Mouse (Mus musculus) midbrain, postnatal 0 days (tissue): ENCODE measurements at regions not wholly inside any gene's neighbourhood (a gene's known extent, or its start where the extent isn't known, plus 50 kb on each side); places are given as distances from the start of the nearest gene placed in this dataset.

Experiments used
- ATAC-seq: fragments of 200-750 bp; cut with Nextera tagmentation; 2 replicates; pipeline ENCODE4 v1.8.0; 2017; ENCODE audit warnings: moderate number of reproducible peaks, mild to moderate bottlenecking, moderate TSS enrichment, moderate library complexity; ENCODE audit not compliant: low FRiP score
- DNase-seq: peaks from one replicate; pipeline ENCODE4 v3.0.0-alpha.2; 2015; ENCODE audit warnings: low spot score
- H3K27ac ChIP-seq: fragments of 300-500 bp; sonication (generic); 2 replicates; pipeline ENCODE4 v1.5.1; 2014; ENCODE audit warnings: low read depth, mild to moderate bottlenecking, low read length, mixed read lengths
- H3K27me3 ChIP-seq: fragments of 300-500 bp; sonication (generic); 2 replicates; pipeline ENCODE4 v1.6.1; 2014; ENCODE audit warnings: low read length, control low read depth, mixed read lengths; ENCODE audit not compliant: insufficient read depth
- H3K36me3 ChIP-seq: fragments of 300-500 bp; sonication (generic); 2 replicates; pipeline ENCODE4 v1.6.1; 2014; ENCODE audit warnings: low read length, control low read depth, mixed read lengths; ENCODE audit not compliant: insufficient read depth
- H3K4me1 ChIP-seq: fragments of 300-500 bp; sonication (generic); 2 replicates; pipeline ENCODE4 v1.6.1; 2014; ENCODE audit warnings: mild to moderate bottlenecking, control low read depth, antibody characterized with exemption, low read length, mixed read lengths; ENCODE audit not compliant: insufficient read depth
- H3K4me2 ChIP-seq: fragments of 300-500 bp; sonication (generic); 2 replicates; pipeline ENCODE4 v1.6.1; 2014; ENCODE audit warnings: low read depth, mild to moderate bottlenecking, low read length, mixed read lengths; ENCODE audit not compliant: poor library complexity, severe bottlenecking
- H3K4me3 ChIP-seq: fragments of 300-500 bp; sonication (generic); 2 replicates; pipeline ENCODE4 v1.5.1; 2014; ENCODE audit warnings: low read depth, mild to moderate bottlenecking, low read length, moderate library complexity
- H3K9ac ChIP-seq: fragments of 300-500 bp; sonication (generic); replicated peaks from 2 replicates; pipeline ENCODE4 v1.6.1; 2014; ENCODE audit warnings: mild to moderate bottlenecking, low read length, moderate library complexity, mixed read lengths; ENCODE audit not compliant: poor library complexity, severe bottlenecking
- H3K9me3 ChIP-seq: fragments of 300-500 bp; sonication (generic); 2 replicates; pipeline ENCODE4 v1.6.1; 2016; ENCODE audit warnings: low read length, control low read depth
- CTCF ChIP-seq: IDR thresholded peaks from 2 replicates; pipeline ENCODE4 v1.5.1; 2016; ENCODE audit warnings: antibody characterized with exemption, mild to moderate bottlenecking
- WGBS: fragments of 180-500 bp; shearing (Covaris S2); extraction: QIAGEN DNeasy Blood & Tissue Kit; methylation state at CpG from one replicate; pipeline ENCODE4 v1.1.7; 2014; 5-methylcytosine and 5-hydroxymethylcytosine counted together

DNA sequence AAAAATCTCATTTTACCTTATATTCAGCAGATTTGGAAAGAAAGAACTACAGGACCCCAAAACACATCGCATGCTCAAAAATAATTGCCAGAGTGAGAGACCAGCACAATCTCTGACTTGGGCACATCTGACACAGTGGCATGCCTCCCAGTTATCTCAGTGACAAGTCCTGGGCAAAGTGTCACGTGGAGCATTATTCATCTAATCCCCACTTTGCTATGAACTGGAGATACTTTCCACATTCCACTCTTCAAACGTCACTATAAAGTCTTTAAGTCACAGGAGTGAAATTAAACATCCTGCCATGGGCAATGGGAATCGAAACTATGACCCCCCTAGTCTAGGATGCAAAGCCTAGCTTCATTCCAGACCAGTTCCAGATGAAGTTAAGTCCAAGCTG is 93.5 kb upstream of the Ssbp2 start:
- Histone ChIP-seq H3K27me3 (no peaks in the 10 kb centered on the region), H3K4me1 (peaks cover 13% of the 10 kb centered on the region), H3K36me3 (no peaks in the 10 kb centered on the region), H3K4me2 (no peak overlapping the region), H3K4me3 (no peak overlapping the region), H3K9ac (no peak overlapping the region), H3K9me3 (no peaks in the 10 kb centered on the region), H3K27ac (no peak overlapping the region)
- WGBS, result 71% methylated on average over 4 of the region's 4 CpGs
- DNase-seq (no peak), ATAC-seq (no peak)
- TF ChIP-seq CTCF, result no peak

DNA sequence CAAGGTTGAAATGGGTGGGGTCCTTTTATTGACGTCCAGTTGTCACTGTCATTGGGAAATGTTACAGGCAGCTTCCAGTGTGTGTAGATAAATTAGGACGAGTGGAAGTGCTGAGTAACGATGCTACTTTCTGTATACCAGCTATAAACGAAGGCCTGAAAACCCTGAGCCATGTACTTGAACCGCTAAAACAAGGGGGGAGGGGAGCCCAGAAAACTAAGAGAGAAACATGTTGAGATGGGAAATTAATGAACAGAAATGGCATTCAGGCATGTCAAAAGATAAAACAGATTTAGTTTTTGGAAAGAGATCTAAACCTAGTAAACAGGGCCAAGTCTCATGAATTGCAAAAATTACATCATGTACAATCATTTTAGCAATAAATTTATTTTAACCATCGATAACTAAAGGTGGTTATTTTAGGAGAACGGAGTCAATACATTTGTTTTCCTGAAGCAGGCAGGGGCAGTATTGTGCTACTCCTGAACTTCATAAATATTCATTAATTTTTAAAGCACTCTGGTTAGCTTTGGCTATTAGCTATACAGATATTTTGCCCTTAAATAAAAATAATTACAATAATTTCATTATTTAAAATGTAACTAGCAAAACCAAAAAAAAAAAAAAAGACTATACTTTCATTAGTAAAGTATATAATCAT is 92.1 kb upstream of the Ssbp2 start:
- ATAC-seq (no peak), DNase-seq (no peak)
- peak; percentile 66 for TF ChIP-seq CTCF
- Histone ChIP-seq H3K9ac (no peak overlapping the region), H3K27me3 (no peaks in the 10 kb centered on the region), H3K27ac (no peak overlapping the region), H3K4me1 (peaks cover 17% of the 10 kb centered on the region), H3K9me3 (no peaks in the 10 kb centered on the region), H3K4me3 (no peak overlapping the region), H3K4me2 (no peak overlapping the region), H3K36me3 (no peaks in the 10 kb centered on the region)
- 34% methylated on average over 7 of the region's 7 CpGs for WGBS

DNA sequence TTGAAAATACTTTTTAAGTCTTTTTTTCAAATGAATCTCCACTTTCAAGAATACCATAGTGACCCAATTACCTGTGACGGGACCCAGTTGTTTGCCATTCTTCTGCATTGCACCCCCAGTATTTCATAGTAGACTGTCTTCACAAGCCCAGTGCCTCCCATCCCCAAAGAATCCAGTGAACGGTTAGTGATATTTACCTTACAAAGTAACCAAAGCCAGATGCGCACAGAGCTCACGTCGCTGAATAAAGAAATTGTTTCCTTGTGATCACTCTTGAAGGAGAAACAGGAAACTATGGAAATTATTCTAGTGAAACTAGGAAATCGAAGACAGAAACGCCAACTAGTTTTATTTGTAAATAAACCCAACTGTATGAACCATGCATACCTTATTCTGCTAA is 91.4 kb upstream of the Ssbp2 start:
- H3K36me3 ChIP-seq, result no peaks in the 10 kb centered on the region
- no peak overlapping the region for H3K27ac ChIP-seq
- peaks cover 17% of the 10 kb centered on the region for H3K4me1 ChIP-seq
- ATAC-seq, result no peak
- H3K9ac ChIP-seq, result no peak overlapping the region
- no peak for TF ChIP-seq CTCF
- H3K9me3 ChIP-seq, result no peaks in the 10 kb centered on the region
- no peak overlapping the region for H3K4me3 ChIP-seq
- WGBS, result 73% methylated on average over 7 of the region's 7 CpGs
- no peak overlapping the region for H3K4me2 ChIP-seq
- no peaks in the 10 kb centered on the region for H3K27me3 ChIP-seq
- DNase-seq, result no peak

DNA sequence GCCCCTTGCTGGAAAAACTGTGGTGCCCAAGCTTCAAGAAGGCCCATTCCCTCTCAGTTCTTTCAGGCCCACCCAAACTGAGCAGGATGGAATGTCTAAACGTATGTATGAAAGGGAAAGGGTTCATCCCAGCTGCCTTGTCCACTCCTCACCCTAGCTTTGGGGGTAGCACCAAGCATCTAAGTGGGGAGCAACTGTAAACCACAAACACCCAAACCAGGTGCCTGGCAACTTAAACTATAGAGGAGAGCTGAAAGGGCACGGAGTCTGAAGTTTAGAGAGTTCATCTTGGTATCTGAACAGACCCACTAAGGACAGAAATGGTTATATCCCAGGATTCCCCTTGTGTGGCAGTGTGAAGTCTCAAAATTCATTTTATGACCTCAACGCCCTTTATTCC is 90.1 kb upstream of the Ssbp2 start:
- peak overlapping the region; percentile 69 for H3K4me2 ChIP-seq
- no peaks in the 10 kb centered on the region for H3K27me3 ChIP-seq
- no peaks in the 10 kb centered on the region for H3K36me3 ChIP-seq
- H3K9ac ChIP-seq, result peak overlapping the region; percentile 61
- peak overlapping the region; percentile 35; the same call in 1 of the 2 replicates for H3K4me3 ChIP-seq
- no peak for DNase-seq
- TF ChIP-seq CTCF, result no peak
- peaks cover 20% of the 10 kb centered on the region for H3K4me1 ChIP-seq
- WGBS, result 20% methylated on average over 3 of the region's 3 CpGs
- H3K27ac ChIP-seq, result peak overlapping the region; percentile 88
- ATAC-seq, result no peak
- H3K9me3 ChIP-seq, result no peaks in the 10 kb centered on the region

DNA sequence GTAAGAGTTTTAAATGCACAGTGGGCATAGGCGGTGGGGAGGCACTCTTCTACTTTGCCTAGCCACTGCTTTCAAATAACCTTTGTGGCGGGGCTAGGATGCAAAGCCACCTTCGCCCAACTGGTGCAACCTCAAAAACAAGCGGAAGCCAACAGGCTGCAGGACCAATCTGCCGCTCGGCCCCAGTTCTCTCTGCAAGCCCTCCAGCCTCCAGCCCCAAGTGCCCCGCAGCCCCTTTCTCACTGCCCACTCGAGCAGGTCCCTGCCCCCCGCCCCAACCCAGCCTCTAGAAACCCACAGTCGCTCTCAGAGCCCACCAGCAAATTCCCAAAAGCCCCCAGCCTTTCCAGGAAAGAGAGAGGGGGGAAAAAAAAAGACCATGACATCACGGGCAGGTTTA is 89.6 kb upstream of the Ssbp2 start:
- H3K27me3 ChIP-seq, result no peaks in the 10 kb centered on the region
- TF ChIP-seq CTCF, result no peak
- peak overlapping the region; percentile 69 for H3K4me2 ChIP-seq
- peak; percentile 22 for ATAC-seq
- peak overlapping the region; percentile 35 for H3K4me3 ChIP-seq
- H3K27ac ChIP-seq, result peak overlapping the region; percentile 88
- H3K9ac ChIP-seq, result peak overlapping the region; percentile 61
- H3K9me3 ChIP-seq, result no peaks in the 10 kb centered on the region
- peak; percentile 37 for DNase-seq
- under 1% methylated on average over 11 of the region's 11 CpGs for WGBS
- H3K36me3 ChIP-seq, result no peaks in the 10 kb centered on the region
- peaks cover 20% of the 10 kb centered on the region for H3K4me1 ChIP-seq

DNA sequence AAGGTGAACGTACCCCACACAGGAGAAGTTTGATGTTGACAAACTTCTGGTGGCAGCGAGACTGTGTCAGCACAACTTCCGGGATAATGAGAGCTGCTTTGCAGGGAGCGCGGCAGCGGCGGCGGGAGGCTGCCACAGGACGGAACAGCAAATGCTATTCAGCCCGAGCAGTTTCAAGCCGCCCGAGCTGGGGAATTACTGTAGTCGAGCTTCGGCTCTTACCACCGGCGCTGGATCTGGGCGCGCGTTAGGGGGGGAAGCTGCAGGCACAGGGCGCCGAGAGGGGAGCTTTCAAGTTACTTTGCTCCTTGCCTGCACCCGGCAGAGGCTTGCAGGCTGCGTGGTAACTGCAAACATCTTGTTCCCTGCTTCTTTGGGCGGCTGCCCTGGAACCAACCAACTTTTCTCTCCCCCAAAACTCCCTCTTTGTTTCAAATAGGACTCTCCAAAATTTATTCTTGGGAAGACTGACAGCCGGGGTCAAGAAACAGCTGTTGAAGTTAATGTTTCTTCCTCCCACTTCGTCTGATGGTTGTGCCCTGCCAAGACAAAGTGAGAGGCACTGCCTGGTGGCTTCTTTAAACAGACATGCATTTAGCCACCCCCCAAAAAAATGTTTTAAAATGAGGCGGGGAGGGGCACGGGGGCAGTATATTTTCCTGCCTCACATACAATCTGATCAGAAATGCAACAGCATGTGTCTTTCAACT is 89.0 kb upstream of the Ssbp2 start:
- peaks cover 20% of the 10 kb centered on the region for H3K4me1 ChIP-seq
- under 1% methylated on average over 25 of the region's 28 CpGs for WGBS
- H3K4me2 ChIP-seq, result peak overlapping the region; percentile 69
- TF ChIP-seq CTCF, result no peak; the same call in 1 of the 2 replicates
- H3K9ac ChIP-seq, result peak overlapping the region; percentile 61; the same call in 1 of the 2 replicates
- DNase-seq (peak; percentile 98), ATAC-seq (peak; percentile 94)
- H3K4me3 ChIP-seq, result peak overlapping the region; percentile 35
- H3K27ac ChIP-seq, result peak overlapping the region; percentile 88
- H3K9me3 ChIP-seq, result no peaks in the 10 kb centered on the region
- H3K36me3 ChIP-seq, result no peaks in the 10 kb centered on the region
- H3K27me3 ChIP-seq, result no peaks in the 10 kb centered on the region
